Mouse (Mus musculus): ENCODE data around the gene Zmynd11. TPM values are rescaled to one million over a fixed set of nuclear protein-coding genes. Genes with fewer than 3 reads are reported as not detected.

The Zmynd11 gene
- polyA plus RNA-seq, 1 experiment from 2014 or later, result 47.7 TPM

GRCm38 (mm10) chr13:9695403-9695802 is 69.7 kb downstream of the Zmynd11 start:
- TF ChIP-seq EP300 (optimal IDR thresholded peaks at IDR 0.05) (no peak), CTCF (IDR thresholded peaks at IDR 0.05; ENCODE audit: low read depth) (no peak)
- H3K27ac ChIP-seq (replicated peaks), result no peak overlapping the region
- H3K27me3 ChIP-seq (ENCODE audit: control insufficient read depth, insufficient read depth, low read length), result no peaks in the 10 kb centered on the region
- H3K9ac ChIP-seq (ENCODE audit: low read length), result no peak overlapping the region
- H3K36me3 ChIP-seq (ENCODE audit: control insufficient read depth, insufficient read depth, low read length), result peaks cover 10% of the 10 kb centered on the region
- no peak for DNase-seq (ENCODE audit: low spot score)
- 66% methylated on average over 4 of the region's 4 CpGs for WGBS
- H3K4me3 ChIP-seq (ENCODE audit: low read depth, low read length), result no peak overlapping the region
- no peak for ATAC-seq (ENCODE audit: low FRiP score, low TSS enrichment)
- H3K9me3 ChIP-seq (ENCODE audit: control insufficient read depth, low read length), result no peaks in the 10 kb centered on the region
- no peak overlapping the region for H3K4me2 ChIP-seq (replicated peaks; ENCODE audit: low read depth)
- no peaks in the 10 kb centered on the region for H3K4me1 ChIP-seq (replicated peaks; ENCODE audit: control insufficient read depth, insufficient read depth)

- DNase-seq (ENCODE audit: low spot score) (no peak), ATAC-seq (ENCODE audit: low FRiP score, low TSS enrichment) (no peak)
- Histone ChIP-seq H3K36me3 (ENCODE audit: control insufficient read depth, insufficient read depth, low read length) (peaks cover 15% of the 10 kb centered on the region), H3K9ac (ENCODE audit: low read length) (no peak overlapping the region), H3K4me1 (replicated peaks; ENCODE audit: control insufficient read depth, insufficient read depth) (no peaks in the 10 kb centered on the region), H3K4me3 (ENCODE audit: low read depth, low read length) (no peak overlapping the region), H3K27me3 (ENCODE audit: control insufficient read depth, insufficient read depth, low read length) (no peaks in the 10 kb centered on the region), H3K9me3 (ENCODE audit: control insufficient read depth, low read length) (no peaks in the 10 kb centered on the region), H3K4me2 (replicated peaks; ENCODE audit: low read depth) (no peak overlapping the region), H3K27ac (replicated peaks) (no peak overlapping the region)
- TF ChIP-seq EP300 (optimal IDR thresholded peaks at IDR 0.05), result no peak
- TF ChIP-seq CTCF (IDR thresholded peaks at IDR 0.05; ENCODE audit: low read depth), result no peak
- 90% methylated on average over 6 of the region's 6 CpGs for WGBS
Observed at GRCm38 (mm10) chr13:9694651-9695050, 70.5 kb downstream of the Zmynd11 start.

DNA sequence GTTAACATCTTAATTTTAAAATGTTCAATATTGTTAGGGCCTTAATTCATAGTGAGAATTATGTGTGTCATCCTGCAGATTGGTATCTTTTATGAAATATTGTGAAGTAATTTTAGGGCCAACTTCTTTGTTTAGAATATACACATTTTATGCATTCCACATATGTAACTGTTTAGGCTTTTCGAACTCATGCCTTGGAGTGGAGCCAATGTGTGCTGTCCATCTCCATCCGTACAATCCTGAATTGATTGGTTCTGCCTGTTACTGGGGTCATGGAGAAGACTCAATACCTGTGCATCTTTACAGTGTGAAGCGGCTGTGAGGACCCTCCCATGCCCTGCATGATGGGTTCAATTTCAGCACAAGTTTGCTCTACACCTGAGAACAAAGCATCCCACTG is 72.3 kb downstream of the Zmynd11 start:
- DNase-seq (ENCODE audit: low spot score), result no peak
- TF ChIP-seq CTCF (IDR thresholded peaks at IDR 0.05; ENCODE audit: low read depth) (no peak), EP300 (optimal IDR thresholded peaks at IDR 0.05) (no peak)
- H3K9ac ChIP-seq (ENCODE audit: low read length), result no peak overlapping the region

DNA sequence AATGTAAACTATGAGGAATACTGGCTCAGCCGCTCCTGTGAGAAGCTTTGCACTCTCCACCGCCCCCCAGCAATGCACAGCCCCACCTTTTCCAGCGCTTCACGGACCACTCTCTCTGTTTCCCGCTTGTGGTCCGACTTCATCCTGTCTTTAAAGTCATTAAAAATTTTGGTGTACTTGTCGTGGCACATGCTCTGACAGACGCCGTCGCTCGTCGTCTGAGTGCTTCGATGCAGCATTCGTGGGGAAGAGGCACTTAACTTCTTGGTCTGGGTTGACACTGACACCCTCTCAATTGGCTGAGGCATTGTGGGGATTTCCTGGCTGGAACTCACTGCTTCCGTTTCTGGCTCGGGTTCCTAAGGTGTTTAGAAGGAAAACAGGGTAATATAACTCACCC is 75.8 kb downstream of the Zmynd11 start:
- H3K4me2 ChIP-seq (replicated peaks; ENCODE audit: low read depth), result no peak overlapping the region
- H3K36me3 ChIP-seq (ENCODE audit: control insufficient read depth, insufficient read depth, low read length), result peaks cover 34% of the 10 kb centered on the region
- ATAC-seq (ENCODE audit: low FRiP score, low TSS enrichment) (no peak), DNase-seq (ENCODE audit: low spot score) (no peak)
- TF ChIP-seq EP300 (optimal IDR thresholded peaks at IDR 0.05), result no peak
- TF ChIP-seq CTCF (IDR thresholded peaks at IDR 0.05; ENCODE audit: low read depth), result no peak
- H3K27ac ChIP-seq (replicated peaks), result no peak overlapping the region
- no peak overlapping the region for H3K4me3 ChIP-seq (ENCODE audit: low read depth, low read length)
- H3K9me3 ChIP-seq (ENCODE audit: control insufficient read depth, low read length), result no peaks in the 10 kb centered on the region
- no peak overlapping the region for H3K9ac ChIP-seq (ENCODE audit: low read length)
- no peaks in the 10 kb centered on the region for H3K4me1 ChIP-seq (replicated peaks; ENCODE audit: control insufficient read depth, insufficient read depth)
- H3K27me3 ChIP-seq (ENCODE audit: control insufficient read depth, insufficient read depth, low read length), result no peaks in the 10 kb centered on the region
- WGBS, result 65% methylated on average over 16 of the region's 16 CpGs

More for the DNA sequence above, 72.3 kb downstream of the Zmynd11 start:
- Histone ChIP-seq H3K27ac (replicated peaks) (no peak overlapping the region), H3K4me2 (replicated peaks; ENCODE audit: low read depth) (no peak overlapping the region), H3K4me1 (replicated peaks; ENCODE audit: control insufficient read depth, insufficient read depth) (no peaks in the 10 kb centered on the region), H3K9me3 (ENCODE audit: control insufficient read depth, low read length) (no peaks in the 10 kb centered on the region), H3K27me3 (ENCODE audit: control insufficient read depth, insufficient read depth, low read length) (no peaks in the 10 kb centered on the region), H3K4me3 (ENCODE audit: low read depth, low read length) (no peak overlapping the region), H3K36me3 (ENCODE audit: control insufficient read depth, insufficient read depth, low read length) (peaks cover 24% of the 10 kb centered on the region)
- ATAC-seq (ENCODE audit: low FRiP score, low TSS enrichment), result no peak
- WGBS, result 71% methylated on average over 3 of the region's 3 CpGs

DNA sequence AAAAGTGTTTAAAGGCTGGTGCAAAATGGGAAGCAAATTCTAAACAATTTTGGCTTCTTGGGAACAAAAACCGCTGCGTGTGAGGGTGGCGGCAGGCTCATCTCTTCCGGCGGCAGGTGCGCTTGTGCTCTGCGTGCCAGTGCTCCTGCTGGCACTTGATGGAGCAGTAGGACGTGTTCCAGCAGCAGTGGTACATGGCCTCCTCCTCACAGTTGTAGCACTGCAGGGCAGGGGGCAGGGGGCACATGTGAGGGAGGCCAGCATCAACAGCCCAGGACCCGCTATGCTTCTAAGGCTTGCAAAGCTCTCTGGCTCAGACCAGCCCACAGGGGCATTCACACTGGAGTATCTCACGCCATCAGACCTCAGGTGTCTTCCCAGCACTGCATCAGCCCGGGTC is 78.4 kb downstream of the Zmynd11 start:
- H3K4me1 ChIP-seq (replicated peaks; ENCODE audit: control insufficient read depth, insufficient read depth), result no peaks in the 10 kb centered on the region
- H3K27me3 ChIP-seq (ENCODE audit: control insufficient read depth, insufficient read depth, low read length), result no peaks in the 10 kb centered on the region
- H3K9me3 ChIP-seq (ENCODE audit: control insufficient read depth, low read length), result no peaks in the 10 kb centered on the region
- H3K4me3 ChIP-seq (ENCODE audit: low read depth, low read length), result no peak overlapping the region
- no peak overlapping the region for H3K4me2 ChIP-seq (replicated peaks; ENCODE audit: low read depth)
- 89% methylated on average over 11 of the region's 11 CpGs for WGBS
- no peak overlapping the region for H3K9ac ChIP-seq (ENCODE audit: low read length)
- H3K27ac ChIP-seq (replicated peaks), result no peak overlapping the region
- no peak for ATAC-seq (ENCODE audit: low FRiP score, low TSS enrichment)
- TF ChIP-seq EP300 (optimal IDR thresholded peaks at IDR 0.05), result no peak
- TF ChIP-seq CTCF (IDR thresholded peaks at IDR 0.05; ENCODE audit: low read depth), result no peak
- H3K36me3 ChIP-seq (ENCODE audit: control insufficient read depth, insufficient read depth, low read length), result peaks cover 38% of the 10 kb centered on the region
- no peak for DNase-seq (ENCODE audit: low spot score)

GRCm38 (mm10) chr13:9686261-9686660 is 78.9 kb downstream of the Zmynd11 start:
- peaks cover 38% of the 10 kb centered on the region for H3K36me3 ChIP-seq (ENCODE audit: control insufficient read depth, insufficient read depth, low read length)
- H3K9me3 ChIP-seq (ENCODE audit: control insufficient read depth, low read length), result no peaks in the 10 kb centered on the region
- no peaks in the 10 kb centered on the region for H3K4me1 ChIP-seq (replicated peaks; ENCODE audit: control insufficient read depth, insufficient read depth)
- no peak overlapping the region for H3K4me2 ChIP-seq (replicated peaks; ENCODE audit: low read depth)
- no peak overlapping the region for H3K4me3 ChIP-seq (ENCODE audit: low read depth, low read length)
- WGBS, result 92% methylated on average over 7 of the region's 7 CpGs
- H3K27ac ChIP-seq (replicated peaks), result no peak overlapping the region
- no peak overlapping the region for H3K9ac ChIP-seq (ENCODE audit: low read length)
- ATAC-seq (ENCODE audit: low FRiP score, low TSS enrichment) (no peak), DNase-seq (ENCODE audit: low spot score) (no peak)
- H3K27me3 ChIP-seq (ENCODE audit: control insufficient read depth, insufficient read depth, low read length), result no peaks in the 10 kb centered on the region
- TF ChIP-seq EP300 (optimal IDR thresholded peaks at IDR 0.05) (no peak), CTCF (IDR thresholded peaks at IDR 0.05; ENCODE audit: low read depth) (no peak)
